Mouse (Mus musculus): ENCODE results near the gene Zfp260.
"Not testable (repeated sequence)": the region's sequence is repeated elsewhere in the genome, so short reads cannot be mapped to it uniquely, and the experiment has no call there.

Gene Zfp260

DNA sequence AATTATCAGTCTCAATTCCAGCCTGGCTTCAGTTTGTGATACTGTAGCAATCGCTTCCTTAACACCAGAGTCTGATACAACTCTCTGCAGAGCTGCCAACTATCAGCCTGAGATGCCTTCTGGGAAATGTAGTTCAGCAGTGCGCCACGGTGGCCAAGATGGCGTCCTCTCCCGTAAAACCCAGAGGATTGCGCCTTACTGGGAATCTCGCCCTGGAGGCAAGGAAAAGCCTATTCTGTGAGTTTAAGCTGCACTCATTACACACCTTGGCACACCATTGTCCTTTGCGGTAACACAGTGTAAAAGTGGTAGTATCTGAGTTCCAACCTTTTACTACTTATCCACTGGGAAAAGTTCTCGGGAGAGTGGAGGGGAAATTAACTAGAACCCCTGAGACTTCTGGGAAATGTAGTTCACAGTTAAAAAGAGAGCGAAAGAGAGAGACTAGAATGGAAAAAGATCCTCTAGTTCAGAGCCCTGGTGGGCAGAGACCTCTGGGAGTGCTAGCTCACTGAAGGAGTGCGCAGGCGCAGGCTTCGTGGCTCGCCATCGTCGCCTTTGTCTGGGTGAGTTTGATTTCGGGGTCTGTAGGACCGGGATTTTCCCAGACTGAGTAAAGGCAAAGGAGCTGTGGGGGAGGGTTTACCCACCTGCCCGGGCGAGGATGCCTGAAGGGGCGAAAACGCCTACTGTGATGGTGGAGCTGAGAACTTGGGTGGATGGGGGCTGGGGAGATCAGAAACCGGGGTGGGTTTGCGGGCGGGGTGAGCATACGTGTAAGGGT lies at the start of gene Zfp260:
Gene Zfp260, plus strand, starts transcription at position 132 of the 784 bp plus-strand sequence.
- peak; percentile 82 to 88 for DNase-seq (ENCODE audit: low read depth in 2 of 2, low spot score in 2 of 2)

DNA sequence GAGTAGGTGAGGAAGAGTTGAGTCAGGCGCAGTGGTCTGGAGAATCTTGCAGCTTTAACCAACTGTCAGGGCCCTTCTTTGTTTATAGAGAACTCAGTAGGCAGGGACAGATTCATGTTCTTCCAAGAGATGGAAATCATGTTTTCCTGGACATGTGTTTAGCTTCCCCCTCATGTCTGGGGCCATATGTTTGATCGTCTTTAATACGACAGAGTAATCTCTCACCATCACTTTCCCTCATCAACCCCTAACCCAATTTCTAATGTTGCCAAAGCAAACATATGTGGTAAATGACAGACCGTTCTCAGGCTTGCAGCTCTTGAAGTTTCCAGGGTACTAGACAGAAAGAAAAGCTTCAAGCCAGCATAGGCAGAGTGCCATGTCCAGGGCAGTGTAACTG lies 46.5 kb upstream of the Zfp260 start:
- no peak for DNase-seq (ENCODE audit: low read depth in 2 of 2, low spot score in 2 of 2)

DNA sequence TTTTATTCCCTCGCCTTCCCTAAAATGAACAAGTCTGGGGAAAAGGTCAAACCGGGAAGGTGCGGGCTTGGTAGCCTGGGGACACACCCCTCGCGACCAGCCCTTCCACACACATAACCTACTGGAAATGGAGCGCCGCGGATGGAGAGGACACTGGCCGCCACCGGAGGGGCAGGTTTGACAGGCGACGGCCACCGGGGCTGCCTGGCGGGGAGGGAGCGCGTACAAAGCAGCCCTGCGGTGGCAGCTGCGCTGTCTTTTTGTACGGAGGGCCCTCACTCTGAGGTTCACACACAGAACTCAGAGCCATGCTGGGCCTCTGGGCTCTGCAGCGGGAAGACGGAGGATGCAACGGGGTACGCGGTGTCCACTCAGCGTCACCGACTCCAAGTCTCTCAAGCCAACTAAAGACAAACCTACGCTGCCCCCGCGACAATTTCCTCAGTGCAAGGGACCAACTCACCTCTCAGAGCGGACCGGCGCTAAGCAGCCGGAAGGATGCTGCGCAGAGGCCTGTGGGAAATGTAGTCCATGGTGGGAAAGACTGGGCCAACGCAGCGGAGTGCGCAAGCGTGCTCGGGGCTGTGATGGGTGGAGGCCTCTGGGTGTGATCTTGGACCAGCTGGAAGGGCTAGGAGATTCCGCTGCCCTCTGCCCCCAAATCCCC lies 43.6 kb upstream of the Zfp260 start, which contains the start of gene Zfp14:
Gene Zfp14, minus strand, starts transcription at position 499 of the 667 bp plus-strand sequence.
- peak; percentile 68 to 73 for DNase-seq (ENCODE audit: low read depth in 2 of 2, low spot score in 2 of 2)

DNA sequence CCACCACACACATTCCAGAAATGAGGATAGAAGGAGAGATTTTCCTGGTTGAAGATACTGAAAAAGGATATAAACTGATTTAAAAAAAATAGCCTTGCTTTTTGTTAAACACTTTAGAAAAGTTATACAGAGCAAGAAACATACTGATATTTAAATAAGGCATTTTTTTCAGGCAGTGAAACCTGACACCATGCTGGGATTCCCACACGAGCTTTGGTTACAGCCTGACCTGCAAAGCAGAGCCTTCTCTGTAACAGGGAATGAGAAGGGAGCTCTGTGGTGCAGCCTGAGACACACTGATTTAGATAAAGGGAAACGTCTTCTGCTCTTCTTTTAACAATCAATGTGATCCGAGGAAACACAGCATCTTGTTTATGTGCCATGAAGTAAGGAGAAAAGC lies 41.0 kb upstream of the Zfp260 start:
- DNase-seq (ENCODE audit: low read depth in 2 of 2, low spot score in 2 of 2): no peak

DNA sequence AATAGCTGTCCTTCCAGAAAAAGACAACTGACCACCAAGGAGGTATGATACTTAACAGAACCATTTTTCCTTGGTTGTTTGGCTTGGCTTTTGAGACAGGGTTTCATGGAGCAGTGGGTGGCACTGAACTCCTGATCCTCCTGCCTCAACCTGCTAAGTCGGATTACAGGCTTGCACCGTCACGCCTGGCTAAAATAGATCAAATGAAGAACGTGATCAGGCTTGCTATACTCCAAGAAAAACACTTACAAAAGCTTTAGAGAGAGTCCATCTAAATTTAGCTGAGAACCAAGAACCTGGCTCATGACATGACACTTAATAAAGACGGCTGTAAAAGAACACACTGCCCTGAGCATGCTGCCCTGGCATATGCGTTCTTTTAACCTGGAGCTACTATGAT lies 34.2 kb upstream of the Zfp260 start:
- DNase-seq (ENCODE audit: low read depth in 2 of 2, low spot score in 2 of 2): no peak

DNA sequence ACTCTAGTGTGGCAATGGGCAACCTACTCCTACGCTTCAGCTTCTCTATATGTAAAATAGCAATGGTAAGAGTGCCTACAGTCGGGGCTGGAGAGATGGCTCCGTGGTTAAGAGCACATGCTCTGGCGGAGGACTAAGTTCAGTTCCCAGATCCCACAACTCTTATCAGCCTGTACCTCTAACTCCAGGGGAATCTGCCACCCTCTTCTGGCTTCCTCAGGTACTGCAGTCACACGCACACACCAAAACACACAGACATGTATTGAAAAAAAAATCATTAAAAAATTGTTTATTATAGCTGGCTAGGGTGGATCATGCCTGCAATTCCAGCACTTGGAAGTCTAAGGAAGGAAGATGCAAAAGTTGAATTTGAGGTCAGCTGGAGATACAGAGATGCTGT lies 32.1 kb upstream of the Zfp260 start:
- no peak for DNase-seq (ENCODE audit: low read depth in 2 of 2, low spot score in 2 of 2)

DNA sequence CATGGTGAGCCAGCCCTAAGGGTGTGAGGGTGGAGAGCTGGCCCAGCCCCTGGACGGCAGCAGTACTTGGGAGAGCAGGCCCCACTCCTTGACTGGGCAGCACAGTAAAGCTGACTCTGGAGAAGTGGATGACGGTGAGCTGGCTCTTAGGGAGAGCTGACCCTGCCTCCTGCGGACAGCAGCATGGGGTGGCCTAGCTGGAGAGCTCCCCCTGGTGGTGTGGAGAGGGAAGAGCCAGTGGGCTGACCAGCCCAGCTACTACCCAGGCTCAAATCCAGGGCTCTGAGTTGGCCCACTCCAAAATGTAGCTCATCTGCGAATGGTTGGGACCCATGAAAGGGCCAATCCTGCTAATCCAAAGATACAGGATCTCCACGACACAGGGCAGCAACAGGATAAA lies 30.0 kb upstream of the Zfp260 start:
- no peak for DNase-seq (ENCODE audit: low read depth in 2 of 2, low spot score in 2 of 2)

DNA sequence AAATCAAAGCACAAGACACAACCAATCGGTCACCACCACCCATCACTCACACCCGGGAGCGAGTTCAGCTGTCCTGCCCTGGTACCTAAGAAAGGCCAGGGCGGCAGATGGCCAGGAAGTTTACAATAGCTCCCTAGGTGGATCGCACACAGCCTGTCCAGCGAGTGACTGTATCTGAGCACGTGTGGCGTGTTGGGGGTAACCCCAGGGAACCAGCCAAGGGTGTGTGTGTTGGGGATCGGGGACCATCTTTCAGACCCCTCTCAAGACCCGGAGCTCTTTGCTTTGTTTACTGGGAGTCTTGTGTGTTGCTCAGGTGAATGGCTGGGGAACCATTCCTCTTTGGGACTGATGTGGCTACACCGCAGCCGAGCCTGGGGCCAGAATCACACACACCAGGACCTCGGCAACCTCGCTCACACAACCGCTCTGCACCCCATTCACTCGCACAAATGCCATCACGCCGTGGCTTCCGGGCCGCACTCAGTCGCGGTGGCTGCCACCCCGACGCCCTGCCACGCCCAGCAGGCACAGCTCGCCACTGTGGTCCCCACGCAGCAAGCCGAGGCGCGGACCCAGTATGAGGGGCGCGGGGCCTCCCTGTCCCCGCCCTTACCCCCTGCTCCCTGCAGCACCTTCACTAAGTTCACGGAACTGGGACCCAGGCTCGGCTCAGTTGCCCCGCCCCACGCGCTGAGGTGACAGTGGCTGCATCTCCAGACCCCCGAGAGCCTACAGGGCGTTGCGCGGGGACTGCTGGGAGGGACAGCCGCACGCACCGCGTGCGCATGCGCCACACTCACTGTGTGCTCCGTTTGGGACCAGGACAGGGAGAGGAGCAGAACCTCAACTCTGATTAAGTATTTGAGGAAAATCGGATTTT lies 22.2 kb upstream of the Zfp260 start, which contains the start of gene Zfp82:
Gene Zfp82, minus strand, starts transcription at position 755 of the 883 bp plus-strand sequence.
- peak; percentile 62 to 76 for DNase-seq (ENCODE audit: low read depth in 2 of 2, low spot score in 2 of 2)

DNA sequence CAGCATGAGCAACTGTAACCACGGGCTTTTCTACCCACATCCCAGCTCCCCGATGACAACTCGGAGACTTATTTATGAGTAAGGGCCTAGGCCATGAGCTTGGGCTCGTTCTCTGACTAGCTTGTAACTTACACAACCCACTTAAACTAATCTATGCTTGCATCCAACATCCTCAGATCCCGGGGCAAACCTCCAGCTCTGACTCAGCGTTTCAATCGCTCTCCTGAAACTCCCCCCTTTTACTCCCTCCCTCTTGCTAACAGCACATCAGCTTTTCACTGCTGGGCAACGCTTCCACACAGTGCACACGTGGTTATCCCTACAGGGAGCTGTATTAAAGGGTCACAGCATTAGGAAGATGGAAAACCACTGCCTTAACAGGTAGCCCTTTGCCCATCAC lies 8.1 kb upstream of the Zfp260 start:
- no peak for DNase-seq (ENCODE audit: low read depth in 2 of 2, low spot score in 2 of 2)

DNA sequence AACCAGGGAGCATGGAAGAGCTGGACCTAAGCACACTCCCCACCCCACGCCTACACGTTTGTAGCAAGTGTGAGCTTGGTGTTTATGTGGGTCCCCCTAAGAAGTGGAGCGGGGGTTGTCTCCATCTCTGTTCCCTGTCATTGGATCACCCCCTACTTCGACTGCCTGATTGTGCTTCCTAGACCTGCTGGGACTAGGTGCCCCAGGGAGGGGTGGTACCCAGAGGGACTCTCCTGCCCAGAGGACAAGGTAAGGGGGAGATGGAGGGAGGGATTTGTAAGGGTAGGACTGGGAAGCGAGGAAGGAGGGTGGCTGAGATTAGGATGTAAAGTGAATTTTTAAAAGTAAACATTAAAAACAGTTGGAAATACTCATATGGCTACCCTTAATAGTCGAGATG lies 5.2 kb upstream of the Zfp260 start:
- DNase-seq (ENCODE audit: low read depth in 2 of 2, low spot score in 2 of 2): no peak

DNA sequence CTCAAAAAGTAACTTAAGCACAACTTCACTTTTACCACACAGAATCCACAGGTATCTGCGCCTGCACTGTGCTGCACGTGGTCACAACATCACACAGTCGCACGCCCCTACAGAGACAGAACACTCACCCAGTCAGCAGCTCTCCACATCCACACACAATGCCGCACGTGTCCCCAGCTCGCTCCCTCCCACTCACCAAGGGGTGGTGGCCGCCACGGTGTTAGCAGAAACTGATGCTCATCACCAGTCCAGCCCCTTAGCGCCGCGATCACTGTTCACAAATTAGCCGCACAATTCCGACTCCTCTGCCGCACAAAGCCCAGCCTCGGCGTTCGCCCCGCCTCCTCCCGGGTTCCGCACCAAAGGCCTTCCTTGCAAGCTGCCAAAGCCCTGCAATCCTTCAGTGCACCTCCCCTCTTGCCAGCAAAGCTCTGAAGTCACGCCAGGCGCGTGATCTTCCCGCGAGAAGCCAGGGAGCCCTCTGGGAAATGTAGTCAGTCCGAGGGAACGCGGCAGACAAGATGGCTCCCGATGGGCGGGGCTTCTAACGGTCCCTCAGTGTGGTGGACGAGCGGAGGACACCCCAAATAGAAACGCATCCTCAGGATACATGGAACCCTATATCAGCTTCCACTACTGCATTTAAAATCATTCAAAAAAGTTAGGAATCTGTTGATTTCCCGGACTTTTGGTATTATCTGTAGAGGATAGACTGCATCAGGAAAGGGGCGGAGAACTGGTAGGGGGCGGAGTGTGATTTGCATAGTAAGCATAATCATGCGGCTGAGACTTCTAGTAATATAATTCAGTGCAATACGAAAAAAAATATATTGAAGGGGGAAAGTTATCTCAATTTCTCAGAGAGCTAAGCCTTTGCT lies 4.2 kb upstream of the Zfp260 start, which contains the start of the genes Gm26920 and Zfp566:
Gene Gm26920, minus strand, starts transcription at position 319 of the 878 bp plus-strand sequence.
Gene Zfp566, minus strand, starts transcription at position 436 of the 878 bp plus-strand sequence.
- DNase-seq (ENCODE audit: low read depth in 2 of 2, low spot score in 2 of 2): peak; percentile 92 to 93

DNA sequence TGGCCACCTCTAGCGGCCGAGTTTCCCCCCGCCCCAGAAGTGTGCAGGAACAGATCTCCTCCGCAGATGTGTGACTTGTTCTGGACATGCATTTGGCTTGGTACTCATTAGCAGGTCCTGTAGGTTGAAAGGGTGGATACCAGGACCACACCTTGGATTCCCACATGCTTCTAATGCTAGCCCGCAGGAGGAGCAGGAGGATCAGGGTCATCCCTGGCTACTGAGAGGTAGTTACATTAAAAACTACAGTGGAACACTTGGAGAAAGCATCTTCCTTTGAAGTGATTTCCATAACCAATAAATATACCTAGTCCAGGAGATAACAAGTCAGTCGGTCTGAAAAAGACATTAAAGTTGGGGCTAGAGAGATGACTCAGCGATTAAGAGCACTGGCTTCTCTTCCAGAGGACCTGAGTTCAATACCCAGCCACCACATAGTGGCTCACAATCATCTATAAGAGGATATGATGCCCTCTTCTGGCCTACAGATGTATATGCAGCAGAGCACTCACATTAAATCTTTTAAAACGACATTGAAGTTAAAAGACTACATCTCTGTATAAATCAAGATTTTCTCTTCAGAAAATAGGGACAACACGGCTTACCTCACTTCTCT lies 3.5 kb upstream of the Zfp260 start:
- no peak for DNase-seq (ENCODE audit: low read depth in 2 of 2, low spot score in 2 of 2)

DNA sequence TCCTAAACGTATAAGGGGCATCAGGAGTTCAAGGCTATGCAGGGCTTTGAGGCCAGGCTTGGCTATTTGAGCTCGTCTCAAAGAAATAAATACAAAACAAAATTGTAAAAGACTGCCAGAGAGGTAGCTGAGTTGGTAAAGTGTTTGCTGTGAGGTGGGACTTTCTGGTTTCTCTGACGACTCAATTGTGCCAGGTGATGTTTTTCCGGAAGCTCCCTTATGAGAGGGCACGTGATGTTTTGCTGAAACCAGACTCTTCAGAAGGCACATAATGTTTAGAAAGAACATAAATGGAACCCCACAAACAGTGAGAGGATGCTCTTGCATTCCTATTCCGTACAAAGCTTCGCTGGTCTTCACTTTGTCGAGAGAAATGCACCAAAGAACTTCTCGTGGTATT lies 1.9 kb upstream of the Zfp260 start:
- DNase-seq (ENCODE audit: low read depth in 2 of 2, low spot score in 2 of 2): no peak

DNA sequence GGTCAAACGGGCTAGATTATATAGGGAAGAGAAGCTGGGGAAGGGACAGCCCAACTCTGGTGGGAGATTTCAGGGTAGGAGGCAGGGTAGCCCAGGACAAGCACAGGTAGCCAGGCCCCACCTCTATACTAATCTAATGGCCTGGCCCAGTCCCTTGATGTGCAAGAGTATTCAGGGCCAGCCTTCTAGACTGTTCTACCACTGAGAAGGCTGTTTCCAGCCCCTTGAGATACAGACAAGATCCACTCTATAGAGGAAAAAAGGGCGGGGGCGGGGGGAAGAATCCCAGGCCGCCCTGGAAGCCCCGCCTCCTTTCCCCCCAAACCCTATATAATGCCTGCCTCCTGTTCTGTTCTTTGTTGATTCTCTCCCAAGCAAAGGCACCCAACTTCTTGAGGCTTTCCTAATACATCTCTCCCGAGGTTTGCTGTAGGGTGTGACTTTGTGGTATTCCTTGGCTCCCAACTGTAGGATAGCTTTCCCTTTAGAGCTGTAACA lies 610 bp upstream of the Zfp260 start:
- no peak for DNase-seq (ENCODE audit: low read depth in 2 of 2, low spot score in 2 of 2)

DNA sequence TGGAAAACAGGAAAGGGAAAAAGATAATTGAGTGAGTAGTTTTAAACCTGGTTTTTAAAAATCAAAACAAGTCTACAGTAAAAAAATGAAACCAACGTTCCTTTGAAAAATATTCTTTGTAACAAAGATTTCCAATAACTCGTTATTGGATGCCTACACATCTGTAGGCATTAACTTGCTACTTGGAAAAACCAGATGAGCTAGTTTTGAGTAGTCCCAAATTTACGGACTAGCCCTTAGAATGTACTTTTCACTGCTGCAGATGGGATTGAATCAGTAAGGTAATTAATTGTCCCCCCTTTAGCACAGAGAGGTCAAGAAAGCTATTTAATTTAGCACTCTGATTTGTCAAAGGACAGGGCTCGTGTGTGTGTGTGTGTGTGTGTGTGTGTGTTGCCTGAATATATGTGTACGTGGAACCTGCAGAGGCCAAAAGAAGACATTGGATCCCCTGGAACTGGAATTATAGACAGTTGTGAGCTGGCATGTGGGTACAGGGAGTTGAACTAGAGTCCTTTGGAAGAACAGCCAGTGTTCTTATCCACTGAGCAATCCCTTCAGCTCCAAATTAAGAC lies 1.1 kb downstream of the Zfp260 start:
- no peak for DNase-seq (ENCODE audit: low read depth in 2 of 2, low spot score in 2 of 2)

DNA sequence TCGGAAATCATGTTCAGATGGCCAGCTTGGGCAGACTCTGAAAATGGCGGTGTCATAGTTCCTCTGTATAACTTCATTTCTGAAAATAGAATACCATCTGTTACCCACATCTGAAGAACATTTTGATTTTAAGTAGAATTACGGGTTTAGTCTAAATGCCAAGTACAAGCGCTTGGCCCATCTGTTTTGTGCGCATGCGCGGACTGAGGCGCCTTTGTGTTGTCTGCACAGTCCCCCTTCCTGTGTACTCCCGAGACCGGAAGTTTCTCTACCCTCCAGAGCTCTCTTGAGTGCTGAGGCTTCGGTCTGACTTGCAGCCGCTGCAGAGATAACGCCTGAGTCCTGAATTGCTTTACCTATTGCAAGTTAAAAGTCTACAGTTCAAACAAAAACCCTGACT lies 4.7 kb downstream of the Zfp260 start:
- peak; percentile 75 to 80 for DNase-seq (ENCODE audit: low read depth in 2 of 2, low spot score in 2 of 2)

DNA sequence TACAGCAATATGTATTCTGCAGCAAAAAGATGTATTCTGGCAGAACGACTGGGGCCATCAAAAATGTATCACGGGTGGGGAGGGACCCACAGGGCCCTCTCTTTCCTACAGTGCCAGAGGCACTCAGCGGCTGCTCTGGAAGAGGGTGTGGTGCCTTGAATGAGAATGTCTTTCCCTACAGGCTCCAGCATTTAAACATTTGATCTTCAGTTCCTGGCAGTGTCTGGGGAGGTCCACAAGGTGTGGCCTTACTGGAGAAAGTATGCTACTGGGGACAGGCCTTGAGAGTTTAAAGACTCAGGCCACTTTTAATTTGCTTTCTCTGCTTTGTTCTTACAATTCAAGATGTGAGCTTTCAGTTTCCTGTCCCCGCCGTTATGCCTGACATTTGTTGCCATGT lies 21.5 kb downstream of the Zfp260 start:
- no peak for DNase-seq (ENCODE audit: low read depth in 2 of 2, low spot score in 2 of 2)

DNA sequence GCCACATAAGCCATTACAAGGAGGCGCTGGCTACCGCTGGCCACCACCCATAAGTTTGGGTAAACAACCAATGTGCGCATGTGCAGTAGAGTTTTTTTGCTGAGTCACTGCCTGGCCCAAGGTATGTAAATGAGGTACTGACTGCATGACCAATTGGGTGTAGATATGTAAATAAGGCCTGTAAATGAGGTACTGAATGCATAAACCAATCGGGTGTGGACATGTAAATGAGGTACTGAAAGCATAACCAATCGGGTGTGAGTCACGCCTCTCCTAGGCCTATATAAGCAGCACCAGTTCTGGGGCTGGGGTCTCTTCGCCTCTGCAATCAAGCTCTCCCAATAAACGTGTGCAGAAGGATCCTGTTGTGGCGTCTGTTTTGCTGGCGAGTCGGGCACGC lies 23.4 kb downstream of the Zfp260 start:
- DNase-seq (ENCODE audit: low read depth in 2 of 2, low spot score in 2 of 2): not testable (repeated sequence)

Data from CD8-positive naive resting alpha-beta T cell, adult 2 months (primary cell).